35 mouse cellular contexts compared by ENCODE assay signal in the genomic region with DNA sequence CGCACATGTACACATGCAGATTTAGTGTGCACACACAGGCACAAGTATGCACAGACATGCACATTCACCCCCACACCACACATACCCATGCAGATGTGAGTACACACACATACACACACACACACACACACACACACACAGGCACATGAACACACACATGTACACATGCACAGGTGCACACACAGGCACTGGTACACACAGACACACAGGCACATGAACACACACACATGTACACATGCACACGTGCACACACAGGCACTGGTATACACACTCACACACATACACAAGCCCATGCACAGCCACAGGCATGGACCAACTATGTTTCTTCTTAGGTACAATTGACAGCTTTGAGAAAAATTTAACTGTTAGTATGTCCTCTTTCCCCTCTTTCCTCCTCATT.
"Had no signal": no experiment of that assay in that cellular context is flagged by ENCODE, and none has a peak within 500 bp of the region (broad histone marks: within the 10 kb centered on the region; RNA-seq: fewer than 3 reads in every experiment).

No protein-coding gene starts in this region.

- ATAC-seq: hindbrain, embryonic 16.5 days; hindbrain, postnatal 0 days; inflammation-experienced regulatory T-cells, adult 6 months; intestine, embryonic 15.5 days; intestine, embryonic 16.5 days; intestine, postnatal 0 days had no signal

- H3K27ac ChIP-seq: heart, embryonic 10.5 days; heart, embryonic 13.5 days; heart, embryonic 15.5 days; hindbrain, embryonic 10.5 days; hindbrain, embryonic 12.5 days; hindbrain, embryonic 13.5 days; hindbrain, embryonic 14.5 days; hindbrain, embryonic 15.5 days; hindbrain, postnatal 0 days; intestine, embryonic 15.5 days; kidney, embryonic 15.5 days; kidney, postnatal 0 days; layer of hippocampus, adult 2 months had no signal

- DNase-seq: heart, postnatal 10 days; heart, postnatal 14 days; heart, postnatal 36 days; heart, postnatal 4 days; kidney, adult 11 months; kidney, adult 18-20 months; kidney, adult 2 months; kidney, adult 8-10 months; kidney, adult 9 months; kidney, postnatal 10 days; kidney, postnatal 14 days; kidney, postnatal 25 days; kidney, postnatal 36 days; kidney, postnatal 4 days; layer of hippocampus, adult 9-11 months; layer of hippocampus, postnatal 36 days had no signal

- H3K36me3 ChIP-seq: heart, embryonic 10.5 days; heart, embryonic 12.5 days; heart, embryonic 13.5 days; heart, embryonic 15.5 days; hindbrain, embryonic 10.5 days; hindbrain, embryonic 12.5 days; hindbrain, embryonic 13.5 days; hindbrain, embryonic 15.5 days; intestine, embryonic 15.5 days; kidney, embryonic 15.5 days had no signal

- H3K9ac ChIP-seq: heart, embryonic 12.5 days; heart, embryonic 13.5 days; heart, embryonic 15.5 days; hindbrain, embryonic 12.5 days; hindbrain, embryonic 13.5 days; hindbrain, embryonic 14.5 days; hindbrain, embryonic 15.5 days; intestine, embryonic 15.5 days; kidney, embryonic 15.5 days had no signal

- H3K9me3 ChIP-seq: heart, embryonic 10.5 days; heart, embryonic 12.5 days; heart, embryonic 13.5 days; heart, embryonic 15.5 days; hindbrain, embryonic 10.5 days; hindbrain, embryonic 12.5 days; hindbrain, embryonic 13.5 days; hindbrain, embryonic 15.5 days; intestine, embryonic 15.5 days; kidney, embryonic 15.5 days had no signal

- H3K4me2 ChIP-seq: heart, embryonic 11.5 days; heart, embryonic 12.5 days; heart, embryonic 13.5 days; heart, embryonic 15.5 days; hindbrain, embryonic 12.5 days; hindbrain, embryonic 13.5 days; hindbrain, embryonic 14.5 days; hindbrain, embryonic 15.5 days; intestine, embryonic 15.5 days; kidney, embryonic 15.5 days had no signal

- H3K4me3 ChIP-seq: heart, embryonic 10.5 days; heart, embryonic 12.5 days; heart, embryonic 13.5 days; heart, embryonic 15.5 days; hindbrain, embryonic 10.5 days; hindbrain, embryonic 12.5 days; hindbrain, embryonic 13.5 days; hindbrain, embryonic 15.5 days; intestine, embryonic 15.5 days; kidney, embryonic 15.5 days; layer of hippocampus, adult 2 months had no signal
